Mouse (Mus musculus): ENCODE measurements around the gene Arhgef3. TPM values are rescaled to one million over a fixed set of nuclear protein-coding genes. Genes with fewer than 3 reads are reported as not detected.

The Arhgef3 gene
- total and polyA plus RNA-seq, 3 experiments, result 11.1 to 27.8 (median 23.0) TPM

- H3K36me3 ChIP-seq (ENCODE audit: control insufficient read depth, insufficient read depth, low read length), result peaks cover 31% of the 10 kb centered on the region
- WGBS, result 71% methylated on average over 2 of the region's 2 CpGs
- no peak for DNase-seq
- no peak overlapping the region for H3K4me3 ChIP-seq
- peaks cover 5% of the 10 kb centered on the region for H3K4me1 ChIP-seq (ENCODE audit: control insufficient read depth, insufficient read depth, low read length)
- intact Hi-C loops (cut with DNase I), result no loop called here
- H3K79me2 ChIP-seq (replicated peaks; ENCODE audit: control insufficient read depth, insufficient read depth, low read length), result no peaks in the 10 kb centered on the region
- no peaks in the 10 kb centered on the region for H3K27me3 ChIP-seq (ENCODE audit: control insufficient read depth, insufficient read depth, low read length)
- no peak overlapping the region for H3K27ac ChIP-seq
- TF ChIP-seq EP300 (IDR thresholded peaks at IDR 0.05; ENCODE audit: insufficient read depth, low read depth, low read length) (no peak), POLR2A (IDR thresholded peaks at IDR 0.05; ENCODE audit: insufficient read depth, low read depth, low read length) (no peak), CTCF (IDR thresholded peaks at IDR 0.05) (no peak)
- H3K9ac ChIP-seq (ENCODE audit: low read depth, low read length), result no peak overlapping the region
Observed at GRCm38 (mm10) chr14:27389722-27390121, 275.0 kb downstream of the Arhgef3 start.

GRCm38 (mm10) chr14:27390663-27391062, 276.0 kb downstream of the Arhgef3 start:
- Histone ChIP-seq H3K4me3 (no peak overlapping the region), H3K79me2 (replicated peaks; ENCODE audit: control insufficient read depth, insufficient read depth, low read length) (no peaks in the 10 kb centered on the region), H3K9ac (ENCODE audit: low read depth, low read length) (no peak overlapping the region), H3K27me3 (ENCODE audit: control insufficient read depth, insufficient read depth, low read length) (no peaks in the 10 kb centered on the region), H3K36me3 (ENCODE audit: control insufficient read depth, insufficient read depth, low read length) (peaks cover 31% of the 10 kb centered on the region), H3K27ac (no peak overlapping the region), H3K4me1 (ENCODE audit: control insufficient read depth, insufficient read depth, low read length) (peaks cover 5% of the 10 kb centered on the region)
- no peak for TF ChIP-seq POLR2A (IDR thresholded peaks at IDR 0.05; ENCODE audit: insufficient read depth, low read depth, low read length)
- TF ChIP-seq CTCF (IDR thresholded peaks at IDR 0.05), result no peak
- TF ChIP-seq EP300 (IDR thresholded peaks at IDR 0.05; ENCODE audit: insufficient read depth, low read depth, low read length), result no peak
- no peak for DNase-seq
- intact Hi-C loops (cut with DNase I), result no loop called here
- 58% methylated on average over 7 of the region's 7 CpGs for WGBS

GRCm38 (mm10) chr14:27391776-27392308, 277.1 kb downstream of the Arhgef3 start:
- H3K4me1 ChIP-seq (ENCODE audit: control insufficient read depth, insufficient read depth, low read length), result peaks cover 5% of the 10 kb centered on the region
- WGBS, result 94% methylated on average over 9 of the region's 9 CpGs
- H3K9ac ChIP-seq (ENCODE audit: low read depth, low read length), result no peak overlapping the region
- TF ChIP-seq POLR2A (IDR thresholded peaks at IDR 0.05; ENCODE audit: insufficient read depth, low read depth, low read length), result no peak
- no peak for TF ChIP-seq EP300 (IDR thresholded peaks at IDR 0.05; ENCODE audit: insufficient read depth, low read depth, low read length)
- no peak for TF ChIP-seq CTCF (IDR thresholded peaks at IDR 0.05)
- H3K36me3 ChIP-seq (ENCODE audit: control insufficient read depth, insufficient read depth, low read length), result peaks cover 28% of the 10 kb centered on the region
- intact Hi-C loops (cut with DNase I), result no loop called here
- H3K4me3 ChIP-seq, result no peak overlapping the region
- no peaks in the 10 kb centered on the region for H3K27me3 ChIP-seq (ENCODE audit: control insufficient read depth, insufficient read depth, low read length)
- H3K27ac ChIP-seq, result no peak overlapping the region
- no peak for DNase-seq
- no peaks in the 10 kb centered on the region for H3K79me2 ChIP-seq (replicated peaks; ENCODE audit: control insufficient read depth, insufficient read depth, low read length)

GRCm38 (mm10) chr14:27392660-27393059, 278.0 kb downstream of the Arhgef3 start:
- Histone ChIP-seq H3K9ac (ENCODE audit: low read depth, low read length) (no peak overlapping the region), H3K4me3 (no peak overlapping the region), H3K79me2 (replicated peaks; ENCODE audit: control insufficient read depth, insufficient read depth, low read length) (no peaks in the 10 kb centered on the region), H3K27ac (no peak overlapping the region), H3K36me3 (ENCODE audit: control insufficient read depth, insufficient read depth, low read length) (peaks cover 28% of the 10 kb centered on the region), H3K27me3 (ENCODE audit: control insufficient read depth, insufficient read depth, low read length) (no peaks in the 10 kb centered on the region), H3K4me1 (ENCODE audit: control insufficient read depth, insufficient read depth, low read length) (peaks cover 5% of the 10 kb centered on the region)
- 96% methylated on average over 2 of the region's 2 CpGs for WGBS
- intact Hi-C loops (cut with DNase I), result no loop called here
- TF ChIP-seq CTCF (IDR thresholded peaks at IDR 0.05) (peak; percentile 52), EP300 (IDR thresholded peaks at IDR 0.05; ENCODE audit: insufficient read depth, low read depth, low read length) (no peak)
- DNase-seq, result no peak

GRCm38 (mm10) chr14:27393806-27394205, 279.1 kb downstream of the Arhgef3 start:
- TF ChIP-seq CTCF (IDR thresholded peaks at IDR 0.05), result no peak
- no peak for DNase-seq
- H3K4me1 ChIP-seq (ENCODE audit: control insufficient read depth, insufficient read depth, low read length), result peaks cover 5% of the 10 kb centered on the region
- no peak overlapping the region for H3K9ac ChIP-seq (ENCODE audit: low read depth, low read length)
- H3K27ac ChIP-seq, result no peak overlapping the region
- H3K27me3 ChIP-seq (ENCODE audit: control insufficient read depth, insufficient read depth, low read length), result no peaks in the 10 kb centered on the region
- no peaks in the 10 kb centered on the region for H3K79me2 ChIP-seq (replicated peaks; ENCODE audit: control insufficient read depth, insufficient read depth, low read length)
- H3K36me3 ChIP-seq (ENCODE audit: control insufficient read depth, insufficient read depth, low read length), result peaks cover 20% of the 10 kb centered on the region
- no peak overlapping the region for H3K4me3 ChIP-seq
- intact Hi-C loops (cut with DNase I), result no loop called here
- 32% methylated on average over 10 of the region's 10 CpGs for WGBS

GRCm38 (mm10) chr14:27396424-27396823, 281.7 kb downstream of the Arhgef3 start:
- H3K9ac ChIP-seq (ENCODE audit: low read depth, low read length), result no peak overlapping the region
- TF ChIP-seq EP300 (IDR thresholded peaks at IDR 0.05; ENCODE audit: insufficient read depth, low read depth, low read length) (no peak), CTCF (IDR thresholded peaks at IDR 0.05) (no peak), POLR2A (IDR thresholded peaks at IDR 0.05; ENCODE audit: insufficient read depth, low read depth, low read length) (no peak)
- peaks cover 11% of the 10 kb centered on the region for H3K36me3 ChIP-seq (ENCODE audit: control insufficient read depth, insufficient read depth, low read length)
- peaks cover 2% of the 10 kb centered on the region for H3K4me1 ChIP-seq (ENCODE audit: control insufficient read depth, insufficient read depth, low read length)
- no peaks in the 10 kb centered on the region for H3K27me3 ChIP-seq (ENCODE audit: control insufficient read depth, insufficient read depth, low read length)
- no peak overlapping the region for H3K4me3 ChIP-seq
- no peaks in the 10 kb centered on the region for H3K79me2 ChIP-seq (replicated peaks; ENCODE audit: control insufficient read depth, insufficient read depth, low read length)
- no peak for DNase-seq
- 83% methylated on average over 7 of the region's 7 CpGs for WGBS
- H3K27ac ChIP-seq, result no peak overlapping the region
- intact Hi-C loops (cut with DNase I), result no loop called here

Measured in heart, adult 2 months (tissue).